Mouse (Mus musculus): ENCODE results near the gene Fgd6. TPM values are rescaled to one million over a fixed set of nuclear protein-coding genes. Genes with fewer than 3 reads are reported as not detected.

The Fgd6 gene
- polyA plus RNA-seq, 1 experiment = 2.8 TPM

DNA sequence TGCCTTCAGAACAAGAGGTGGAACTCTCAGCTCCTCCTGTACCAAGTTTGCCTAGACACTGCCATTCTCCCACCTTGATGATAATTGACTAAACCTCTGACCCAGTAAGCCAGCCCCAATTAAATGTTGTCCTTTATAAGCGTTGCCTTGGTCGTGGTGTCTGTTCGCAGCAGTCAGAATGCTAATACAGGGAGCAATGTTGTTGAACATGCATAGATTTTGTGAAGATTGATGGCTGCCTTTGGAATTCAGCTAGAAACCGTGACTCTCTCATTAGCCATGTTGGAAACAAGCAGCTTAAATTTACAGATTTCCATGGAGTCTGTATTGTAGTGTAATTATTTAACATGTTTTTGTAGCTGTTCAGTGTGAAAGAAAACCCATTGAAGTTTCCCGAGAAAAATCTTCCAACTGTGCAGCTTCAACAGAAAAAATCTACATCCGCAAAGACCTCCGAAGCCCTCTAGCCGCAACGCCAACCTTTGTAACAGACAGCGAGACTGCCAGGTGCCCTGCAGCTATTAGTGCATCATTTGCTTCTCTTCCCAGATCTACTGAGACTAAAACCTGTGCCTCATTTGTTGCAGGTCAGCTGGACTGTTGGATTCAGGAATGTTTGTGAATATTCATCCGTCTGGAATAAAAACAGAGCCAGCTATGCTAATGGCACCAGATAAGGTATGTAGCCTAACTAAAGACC, 131.4 kb downstream of the Fgd6 start:
- Histone ChIP-seq H3K27ac (ENCODE audit: insufficient read depth, low read length) (no peak overlapping the region), H3K4me1 (ENCODE audit: control insufficient read depth, insufficient read depth, insufficient read length) (no peaks in the 10 kb centered on the region), H3K36me3 (ENCODE audit: control insufficient read depth, insufficient read depth, low read length) (peaks cover 26% of the 10 kb centered on the region), H3K27me3 (ENCODE audit: control insufficient read depth, insufficient read depth, low read length) (no peaks in the 10 kb centered on the region), H3K4me3 (ENCODE audit: extremely low read depth, insufficient read depth, insufficient read length) (no peak overlapping the region)
- DNase-seq (ENCODE audit: low read depth in 1 of 2, low spot score in 2 of 2) = no peak
- TF ChIP-seq CTCF (IDR thresholded peaks at IDR 0.05; ENCODE audit: extremely low read depth, insufficient read depth, insufficient read length, insufficient replicate concordance) (no peak), POLR2A (IDR thresholded peaks at IDR 0.05; ENCODE audit: low read depth, low read length) (no peak)
- WGBS = 95% methylated on average over 11 of the region's 11 CpGs

DNA sequence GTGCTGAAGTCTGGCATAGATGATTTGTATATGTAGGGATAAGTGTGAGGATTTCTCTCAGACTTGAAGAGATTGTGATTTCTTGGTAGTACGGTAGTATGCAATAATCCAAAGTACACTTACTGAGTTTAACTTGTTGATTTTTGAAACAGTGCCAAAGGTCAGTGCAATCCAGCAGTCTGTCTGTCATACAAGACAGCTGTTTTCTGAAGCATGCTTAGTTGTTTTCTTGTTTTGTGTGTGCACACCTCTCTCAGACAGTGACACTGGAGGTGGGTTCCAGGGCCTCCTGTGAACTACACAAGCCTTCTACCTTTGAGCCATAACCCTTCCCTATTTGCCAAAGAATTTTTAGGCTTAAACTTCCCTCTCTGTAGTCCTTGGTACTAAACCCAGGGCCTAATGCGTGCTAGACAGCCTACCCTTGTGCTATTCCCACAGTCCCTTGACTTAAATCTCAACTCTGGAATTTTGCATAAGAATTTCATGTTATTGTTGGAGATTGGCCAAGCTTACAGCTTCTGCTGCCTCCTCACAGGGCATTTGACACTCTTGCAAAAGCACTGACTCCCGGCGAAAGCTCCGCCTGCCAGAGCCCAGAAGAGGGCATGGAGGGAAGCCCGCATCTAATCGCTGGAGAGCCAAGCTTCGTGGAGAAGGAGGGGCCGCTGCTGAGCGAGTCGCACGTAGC, 135.8 kb downstream of the Fgd6 start:
- no peaks in the 10 kb centered on the region for H3K27me3 ChIP-seq (ENCODE audit: control insufficient read depth, insufficient read depth, low read length)
- H3K36me3 ChIP-seq (ENCODE audit: control insufficient read depth, insufficient read depth, low read length) = peaks cover 18% of the 10 kb centered on the region
- TF ChIP-seq CTCF (IDR thresholded peaks at IDR 0.05; ENCODE audit: extremely low read depth, insufficient read depth, insufficient read length, insufficient replicate concordance) (no peak), POLR2A (IDR thresholded peaks at IDR 0.05; ENCODE audit: low read depth, low read length) (no peak)
- WGBS = 90% methylated on average over 12 of the region's 12 CpGs
- H3K27ac ChIP-seq (ENCODE audit: insufficient read depth, low read length) = no peak overlapping the region
- DNase-seq (ENCODE audit: low read depth in 1 of 2, low spot score in 2 of 2) = no peak
- no peaks in the 10 kb centered on the region for H3K4me1 ChIP-seq (ENCODE audit: control insufficient read depth, insufficient read depth, insufficient read length)
- H3K4me3 ChIP-seq (ENCODE audit: extremely low read depth, insufficient read depth, insufficient read length) = no peak overlapping the region

DNA sequence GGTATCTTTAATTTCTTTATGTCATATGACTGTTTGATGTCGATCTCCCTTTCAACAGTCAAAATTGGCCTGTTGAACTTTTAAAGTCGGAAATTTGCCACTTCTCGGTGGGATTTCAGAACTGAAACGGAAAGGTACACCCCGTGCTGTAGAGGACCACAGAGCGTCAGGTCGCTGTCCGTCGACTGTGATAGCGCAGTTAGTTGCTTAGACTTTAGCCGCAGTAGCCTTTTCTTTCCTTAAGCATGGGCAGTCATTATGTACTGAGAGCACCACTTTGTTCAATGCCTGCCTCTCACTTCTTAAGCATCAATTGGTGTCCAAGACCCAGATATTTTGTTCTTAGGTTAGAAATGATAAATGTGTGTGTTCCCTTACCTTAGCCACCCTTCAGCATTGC, 136.3 kb downstream of the Fgd6 start:
- Histone ChIP-seq H3K4me3 (ENCODE audit: extremely low read depth, insufficient read depth, insufficient read length) (no peak overlapping the region), H3K4me1 (ENCODE audit: control insufficient read depth, insufficient read depth, insufficient read length) (no peaks in the 10 kb centered on the region), H3K36me3 (ENCODE audit: control insufficient read depth, insufficient read depth, low read length) (peaks cover 16% of the 10 kb centered on the region), H3K27ac (ENCODE audit: insufficient read depth, low read length) (no peak overlapping the region), H3K27me3 (ENCODE audit: control insufficient read depth, insufficient read depth, low read length) (no peaks in the 10 kb centered on the region)
- no peak for DNase-seq (ENCODE audit: low read depth in 1 of 2, low spot score in 2 of 2)
- 91% methylated on average over 11 of the region's 11 CpGs for WGBS
- TF ChIP-seq POLR2A (IDR thresholded peaks at IDR 0.05; ENCODE audit: low read depth, low read length) = no peak
- no peak for TF ChIP-seq CTCF (IDR thresholded peaks at IDR 0.05; ENCODE audit: extremely low read depth, insufficient read depth, insufficient read length, insufficient replicate concordance)

DNA sequence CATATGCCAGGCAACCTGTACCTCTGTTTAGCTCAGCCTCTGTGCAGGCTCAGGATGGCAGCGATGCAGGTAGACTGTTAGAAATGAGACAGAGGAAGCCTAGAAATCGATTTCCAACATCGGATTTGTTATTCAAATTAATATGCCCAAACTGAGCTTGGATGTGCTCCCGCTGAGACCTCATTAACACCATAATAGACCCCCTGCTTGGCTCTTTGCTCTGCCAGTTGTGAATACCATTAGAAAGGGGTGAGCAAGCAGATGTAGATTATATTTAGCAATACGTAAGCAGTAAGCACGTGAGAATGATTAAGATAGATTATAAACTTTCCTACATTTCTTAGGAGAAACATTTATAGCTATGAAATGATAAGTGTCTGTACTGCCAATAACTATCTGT, 136.9 kb downstream of the Fgd6 start:
- 91% methylated on average over 6 of the region's 6 CpGs for WGBS
- peaks cover 14% of the 10 kb centered on the region for H3K36me3 ChIP-seq (ENCODE audit: control insufficient read depth, insufficient read depth, low read length)
- TF ChIP-seq POLR2A (IDR thresholded peaks at IDR 0.05; ENCODE audit: low read depth, low read length) = no peak
- TF ChIP-seq CTCF (IDR thresholded peaks at IDR 0.05; ENCODE audit: extremely low read depth, insufficient read depth, insufficient read length, insufficient replicate concordance) = no peak

DNA sequence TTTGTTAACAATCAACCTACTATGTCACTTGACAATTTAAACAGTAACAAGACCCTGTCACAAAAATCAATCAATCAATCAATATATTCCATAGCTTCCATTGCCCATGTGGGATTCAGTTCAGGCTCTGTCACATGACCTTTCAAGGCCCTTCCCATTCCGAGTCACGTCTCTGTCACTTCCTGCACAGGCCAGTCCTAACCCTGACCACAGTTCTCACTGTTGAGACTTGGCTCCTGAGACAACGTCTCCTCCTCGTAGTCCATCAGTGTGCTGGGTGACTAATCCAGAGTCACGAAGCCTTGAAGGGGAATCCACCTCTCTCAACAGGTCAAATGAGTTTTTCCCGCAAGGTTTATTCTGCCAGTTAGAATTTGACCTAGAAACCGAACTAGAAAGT, 138.9 kb downstream of the Fgd6 start:
- H3K27me3 ChIP-seq (ENCODE audit: control insufficient read depth, insufficient read depth, low read length) = no peaks in the 10 kb centered on the region
- TF ChIP-seq CTCF (IDR thresholded peaks at IDR 0.05; ENCODE audit: extremely low read depth, insufficient read depth, insufficient read length, insufficient replicate concordance) (no peak), POLR2A (IDR thresholded peaks at IDR 0.05; ENCODE audit: low read depth, low read length) (no peak)
- H3K4me3 ChIP-seq (ENCODE audit: extremely low read depth, insufficient read depth, insufficient read length) = no peak overlapping the region
- no peak overlapping the region for H3K27ac ChIP-seq (ENCODE audit: insufficient read depth, low read length)
- peaks cover 13% of the 10 kb centered on the region for H3K36me3 ChIP-seq (ENCODE audit: control insufficient read depth, insufficient read depth, low read length)
- DNase-seq (ENCODE audit: low read depth in 1 of 2, low spot score in 2 of 2) = no peak
- H3K4me1 ChIP-seq (ENCODE audit: control insufficient read depth, insufficient read depth, insufficient read length) = no peaks in the 10 kb centered on the region
- 94% methylated on average over 7 of the region's 7 CpGs for WGBS

More for the DNA sequence above, 136.9 kb downstream of the Fgd6 start:
- H3K4me3 ChIP-seq (ENCODE audit: extremely low read depth, insufficient read depth, insufficient read length) = no peak overlapping the region
- H3K27me3 ChIP-seq (ENCODE audit: control insufficient read depth, insufficient read depth, low read length) = no peaks in the 10 kb centered on the region
- H3K4me1 ChIP-seq (ENCODE audit: control insufficient read depth, insufficient read depth, insufficient read length) = no peaks in the 10 kb centered on the region
- H3K27ac ChIP-seq (ENCODE audit: insufficient read depth, low read length) = no peak overlapping the region
- DNase-seq (ENCODE audit: low read depth in 1 of 2, low spot score in 2 of 2) = no peak

DNA sequence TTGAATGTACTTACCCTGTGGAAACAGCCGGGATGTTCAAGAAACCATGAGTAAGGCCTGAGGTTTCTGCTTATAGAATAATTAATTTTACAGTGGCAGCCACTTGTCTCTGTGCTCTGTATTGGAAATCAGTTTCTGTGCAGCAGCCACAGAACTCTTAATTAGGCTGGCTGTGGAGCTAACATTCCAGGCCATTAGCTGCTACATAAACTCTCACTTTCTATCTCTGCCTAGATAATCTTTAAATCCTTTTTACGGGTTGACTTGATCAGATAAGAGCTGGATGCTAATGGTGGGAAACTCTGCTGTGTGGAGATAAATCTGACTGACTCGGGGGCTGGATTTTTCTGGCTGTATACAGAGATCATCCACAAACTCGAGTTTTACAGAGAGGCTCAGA, 147.4 kb downstream of the Fgd6 start:
- peaks cover 1% of the 10 kb centered on the region; the same call in 1 of the 2 replicates for H3K36me3 ChIP-seq (ENCODE audit: control insufficient read depth, insufficient read depth, low read length)
- H3K4me1 ChIP-seq (ENCODE audit: control insufficient read depth, insufficient read depth, insufficient read length) = no peaks in the 10 kb centered on the region
- no peaks in the 10 kb centered on the region for H3K27me3 ChIP-seq (ENCODE audit: control insufficient read depth, insufficient read depth, low read length)
- 76% methylated on average over 4 of the region's 4 CpGs for WGBS
- DNase-seq (ENCODE audit: low read depth in 1 of 2, low spot score in 2 of 2) = no peak
- H3K4me3 ChIP-seq (ENCODE audit: extremely low read depth, insufficient read depth, insufficient read length) = no peak overlapping the region
- no peak overlapping the region for H3K27ac ChIP-seq (ENCODE audit: insufficient read depth, low read length)
- TF ChIP-seq POLR2A (IDR thresholded peaks at IDR 0.05; ENCODE audit: low read depth, low read length) (no peak), CTCF (IDR thresholded peaks at IDR 0.05; ENCODE audit: extremely low read depth, insufficient read depth, insufficient read length, insufficient replicate concordance) (no peak)

Other genes with a start within 250 kb of the Fgd6 start
- gene Usp44, start 204.4 kb upstream of the Fgd6 start, polyA plus RNA-seq (2012; rRNA removed) = 0.08 TPM in 1 of 2 replicates, not detected in the other
- gene Metap2, start 138.9 kb upstream of the Fgd6 start, polyA plus RNA-seq (2012; rRNA removed) = 28.2 and 37.8 TPM in 2 replicates
- 4.2 and 4.8 TPM in 2 replicates for gene Vezt, start 184 bp upstream of the Fgd6 start, polyA plus RNA-seq (2012; rRNA removed)
- 1.5 TPM in 2 replicates for gene Nr2c1, start 112.0 kb downstream of the Fgd6 start, polyA plus RNA-seq (2012; rRNA removed)
- 17.3 and 17.4 TPM in 2 replicates for gene Ndufa12, start 162.7 kb downstream of the Fgd6 start, polyA plus RNA-seq (2012; rRNA removed)

Data from spleen, adult 2 months (tissue).